Mouse (Mus musculus): ENCODE measurements around the gene Tmco4. TPM values are rescaled to one million over a fixed set of nuclear protein-coding genes. Genes with fewer than 3 reads are reported as not detected.
A peak's percentile ranks its signal among the peaks of the same experiment; 100 is the strongest.

Gene Tmco4
- polyA plus RNA-seq, 1 experiment from 2014 or later, result 3.7 TPM

DNA sequence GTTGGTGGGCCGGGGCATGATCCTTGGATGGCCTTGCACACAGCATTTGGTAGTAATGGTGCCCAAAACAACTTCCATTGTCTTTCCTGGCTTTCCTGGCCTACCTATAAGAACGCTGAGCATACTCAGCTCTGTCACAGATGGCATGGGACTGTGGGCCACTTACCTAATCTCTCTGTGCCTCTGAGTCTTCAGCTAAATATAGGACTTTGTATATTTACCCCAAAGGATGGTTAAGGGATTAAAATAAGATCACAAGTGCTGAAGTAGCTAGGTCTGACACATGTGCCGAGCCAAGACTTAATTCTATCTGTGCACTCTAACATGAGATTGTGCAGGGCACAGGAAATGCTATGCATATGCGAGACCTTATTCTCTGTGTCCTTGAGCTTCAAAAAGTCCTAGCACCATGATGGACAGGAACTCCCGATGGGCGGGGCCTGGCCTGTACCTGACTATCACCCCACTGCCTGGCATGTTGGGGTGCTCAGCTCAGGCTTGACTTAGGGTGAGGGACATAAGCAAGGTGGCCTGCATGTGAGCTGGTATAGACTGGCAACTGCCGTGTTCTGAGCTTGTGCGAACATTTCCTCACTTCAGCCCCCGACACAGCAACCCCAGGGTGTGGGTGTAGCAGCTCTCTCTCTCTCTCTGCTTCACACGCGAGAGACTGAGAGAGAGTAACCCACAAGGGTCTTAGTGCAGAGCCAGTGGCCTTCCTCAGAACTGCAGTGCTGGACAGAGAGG is 60.7 kb downstream of the Tmco4 start:
- Histone ChIP-seq H3K9ac (no peak overlapping the region), H3K27ac (ENCODE audit: low read depth) (no peak overlapping the region), H3K4me1 (ENCODE audit: insufficient read depth) (peaks cover 10% of the 10 kb centered on the region), H3K4me2 (no peak overlapping the region), H3K4me3 (ENCODE audit: low read depth, low read length) (no peak overlapping the region), H3K36me3 (ENCODE audit: insufficient read depth) (no peaks in the 10 kb centered on the region), H3K9me3 (ENCODE audit: low read depth, low read length) (no peaks in the 10 kb centered on the region), H3K27me3 (ENCODE audit: insufficient read depth, low read length) (no peaks in the 10 kb centered on the region)
- DNase-seq (no peak), ATAC-seq (ENCODE audit: insufficient read depth) (no peak)
- TF ChIP-seq CTCF (IDR thresholded peaks at IDR 0.05; ENCODE audit: low read depth), result no peak
- WGBS, result 81% methylated on average over 11 of the region's 11 CpGs

DNA sequence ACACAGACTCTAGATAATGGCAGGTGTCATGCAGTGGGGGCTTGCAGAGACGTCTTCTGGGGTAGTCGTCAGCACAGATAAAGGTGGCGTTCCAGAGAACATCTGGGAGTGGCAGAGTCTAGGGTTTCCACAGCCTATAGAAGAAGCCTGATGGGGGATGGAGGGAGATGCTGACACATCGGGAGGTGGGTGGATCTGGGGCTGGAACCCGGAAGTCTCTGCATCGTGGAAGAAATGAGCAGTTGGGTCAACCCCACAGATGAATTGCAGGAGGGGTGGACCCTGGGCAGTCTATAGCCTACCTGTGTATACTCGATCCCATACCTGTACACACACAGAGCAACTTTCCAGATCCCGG is 61.3 kb downstream of the Tmco4 start:
- TF ChIP-seq CTCF (IDR thresholded peaks at IDR 0.05; ENCODE audit: low read depth), result no peak
- no peak overlapping the region for H3K27ac ChIP-seq (ENCODE audit: low read depth)
- ATAC-seq (ENCODE audit: insufficient read depth) (no peak), DNase-seq (no peak)
- 69% methylated on average over 8 of the region's 8 CpGs for WGBS
- no peak overlapping the region for H3K4me3 ChIP-seq (ENCODE audit: low read depth, low read length)
- no peaks in the 10 kb centered on the region for H3K27me3 ChIP-seq (ENCODE audit: insufficient read depth, low read length)
- H3K9ac ChIP-seq, result no peak overlapping the region
- H3K4me1 ChIP-seq (ENCODE audit: insufficient read depth), result peaks cover 10% of the 10 kb centered on the region
- no peaks in the 10 kb centered on the region for H3K9me3 ChIP-seq (ENCODE audit: low read depth, low read length)
- H3K36me3 ChIP-seq (ENCODE audit: insufficient read depth), result no peaks in the 10 kb centered on the region
- H3K4me2 ChIP-seq, result no peak overlapping the region

DNA sequence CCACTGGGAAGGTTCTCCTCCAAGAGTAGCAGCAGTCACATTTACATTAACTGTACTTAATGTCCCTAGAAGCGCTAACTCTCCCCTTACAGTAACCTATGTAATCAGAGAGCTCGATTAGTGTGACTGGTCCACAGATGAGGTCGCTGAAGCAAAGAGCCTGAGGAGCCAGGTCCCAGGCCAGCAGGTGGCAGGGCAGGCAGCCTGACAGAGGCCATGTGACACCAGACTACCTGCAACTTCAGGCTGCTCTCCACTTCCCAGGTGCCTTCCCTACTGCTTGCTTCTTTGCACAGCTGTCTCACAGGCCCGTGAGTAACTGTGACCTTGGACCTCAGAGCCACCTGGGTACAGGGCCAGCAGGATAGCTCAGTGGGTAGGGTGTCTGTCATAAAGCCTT is 61.9 kb downstream of the Tmco4 start:
- TF ChIP-seq CTCF (IDR thresholded peaks at IDR 0.05; ENCODE audit: low read depth), result peak; percentile 31
- 35% methylated on average over 4 of the region's 4 CpGs for WGBS
- no peak for DNase-seq
- H3K27ac ChIP-seq (ENCODE audit: low read depth), result no peak overlapping the region
- H3K27me3 ChIP-seq (ENCODE audit: insufficient read depth, low read length), result no peaks in the 10 kb centered on the region
- H3K36me3 ChIP-seq (ENCODE audit: insufficient read depth), result no peaks in the 10 kb centered on the region
- H3K4me1 ChIP-seq (ENCODE audit: insufficient read depth), result peaks cover 10% of the 10 kb centered on the region
- no peak for ATAC-seq (ENCODE audit: insufficient read depth)
- no peak overlapping the region for H3K4me2 ChIP-seq
- no peak overlapping the region for H3K4me3 ChIP-seq (ENCODE audit: low read depth, low read length)
- H3K9me3 ChIP-seq (ENCODE audit: low read depth, low read length), result no peaks in the 10 kb centered on the region
- no peak overlapping the region for H3K9ac ChIP-seq

DNA sequence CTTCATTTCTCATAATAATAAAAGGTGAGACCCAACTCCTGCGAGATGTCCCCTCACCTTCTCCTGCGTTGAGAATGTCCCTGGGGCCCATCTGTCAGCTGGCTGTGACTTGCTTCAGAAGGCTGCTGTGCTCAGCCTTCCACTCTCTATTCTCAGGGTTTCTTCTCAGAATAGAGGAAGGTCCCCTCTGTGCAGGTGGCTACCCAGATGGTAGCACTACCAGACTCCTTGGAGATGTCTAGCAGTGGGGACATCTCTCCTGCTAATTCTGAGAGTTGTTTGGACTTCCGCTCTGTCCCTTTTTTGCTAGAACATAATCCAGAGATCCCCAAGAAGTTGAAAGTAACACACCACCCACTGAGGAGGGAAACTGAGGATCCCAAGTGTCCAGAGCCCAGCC is 62.3 kb downstream of the Tmco4 start:
- no peak for TF ChIP-seq CTCF (IDR thresholded peaks at IDR 0.05; ENCODE audit: low read depth)
- Histone ChIP-seq H3K9ac (no peak overlapping the region), H3K4me3 (ENCODE audit: low read depth, low read length) (no peak overlapping the region), H3K4me1 (ENCODE audit: insufficient read depth) (peaks cover 10% of the 10 kb centered on the region), H3K4me2 (no peak overlapping the region), H3K27ac (ENCODE audit: low read depth) (no peak overlapping the region), H3K9me3 (ENCODE audit: low read depth, low read length) (no peaks in the 10 kb centered on the region), H3K36me3 (ENCODE audit: insufficient read depth) (no peaks in the 10 kb centered on the region), H3K27me3 (ENCODE audit: insufficient read depth, low read length) (no peaks in the 10 kb centered on the region)
- ATAC-seq (ENCODE audit: insufficient read depth) (no peak), DNase-seq (no peak)
- 89% methylated on average over 3 of the region's 3 CpGs for WGBS

DNA sequence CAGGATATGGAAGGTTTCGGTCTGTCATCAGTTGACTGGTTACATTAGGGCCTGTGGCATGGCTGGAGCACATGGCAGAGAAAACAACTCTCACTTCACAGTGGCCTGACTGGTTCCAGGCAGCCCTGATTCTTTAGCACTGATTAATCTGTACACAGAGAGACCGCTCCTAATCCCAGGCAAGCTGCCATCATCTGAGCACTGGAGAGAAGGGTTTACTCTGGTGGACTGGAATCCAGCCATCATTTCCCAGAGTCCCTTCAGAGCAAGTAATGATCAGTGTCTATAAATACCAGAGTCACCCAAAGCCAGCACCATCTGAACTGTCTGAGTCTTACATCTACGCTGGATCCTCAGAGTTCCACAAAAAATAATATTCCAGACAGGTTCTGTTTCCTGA is 63.1 kb downstream of the Tmco4 start:
- Histone ChIP-seq H3K9me3 (ENCODE audit: low read depth, low read length) (no peaks in the 10 kb centered on the region), H3K27me3 (ENCODE audit: insufficient read depth, low read length) (no peaks in the 10 kb centered on the region), H3K36me3 (ENCODE audit: insufficient read depth) (no peaks in the 10 kb centered on the region), H3K27ac (ENCODE audit: low read depth) (no peak overlapping the region), H3K4me3 (ENCODE audit: low read depth, low read length) (no peak overlapping the region), H3K4me1 (ENCODE audit: insufficient read depth) (peaks cover 10% of the 10 kb centered on the region), H3K9ac (no peak overlapping the region), H3K4me2 (no peak overlapping the region)
- ATAC-seq (ENCODE audit: insufficient read depth) (no peak), DNase-seq (peak; percentile 34)
- TF ChIP-seq CTCF (IDR thresholded peaks at IDR 0.05; ENCODE audit: low read depth), result no peak
- WGBS, result 81% methylated on average over 3 of the region's 3 CpGs

DNA sequence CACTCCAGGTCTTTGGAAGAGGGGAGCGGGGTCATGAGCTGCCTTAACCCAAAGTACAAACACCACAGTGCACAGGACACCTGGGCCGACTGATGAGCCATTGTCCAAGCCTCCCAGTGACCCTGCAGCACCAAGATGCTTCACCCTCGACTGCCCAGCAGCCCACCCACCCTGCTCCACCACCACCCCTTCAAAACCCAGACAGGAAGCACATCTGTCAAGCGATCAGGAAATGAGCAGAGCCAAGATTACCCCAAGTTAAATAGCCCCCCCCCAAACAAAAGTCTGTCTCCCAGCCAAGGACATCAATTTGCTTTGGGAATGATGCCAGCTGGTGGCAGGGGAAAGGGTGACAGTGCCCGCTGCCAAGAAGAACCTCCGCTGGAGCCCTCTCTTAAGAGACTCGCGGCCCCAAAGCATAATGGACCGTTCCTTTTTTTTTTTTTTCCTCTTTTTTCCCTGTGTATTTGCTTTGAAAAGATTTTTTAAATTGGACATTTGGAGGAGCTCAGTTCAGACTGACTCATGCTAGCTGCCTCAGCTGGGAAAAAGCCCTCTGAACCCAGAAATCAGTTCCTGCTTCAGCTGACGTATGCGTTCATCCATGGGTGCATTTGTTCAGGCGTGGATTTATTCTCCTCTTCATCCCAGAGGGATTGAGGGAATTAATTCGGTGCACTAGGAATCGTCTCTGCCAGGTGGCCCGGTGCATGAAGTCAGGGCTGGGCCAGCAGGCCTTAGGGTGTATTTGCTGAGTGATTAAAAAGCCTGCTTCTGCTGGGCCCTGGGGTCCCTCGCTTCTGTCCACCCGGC is 65.3 kb downstream of the Tmco4 start:
- DNase-seq, result peak; percentile 65
- peak; percentile 56 for ATAC-seq (ENCODE audit: insufficient read depth)
- no peak for TF ChIP-seq CTCF (IDR thresholded peaks at IDR 0.05; ENCODE audit: low read depth)

DNA sequence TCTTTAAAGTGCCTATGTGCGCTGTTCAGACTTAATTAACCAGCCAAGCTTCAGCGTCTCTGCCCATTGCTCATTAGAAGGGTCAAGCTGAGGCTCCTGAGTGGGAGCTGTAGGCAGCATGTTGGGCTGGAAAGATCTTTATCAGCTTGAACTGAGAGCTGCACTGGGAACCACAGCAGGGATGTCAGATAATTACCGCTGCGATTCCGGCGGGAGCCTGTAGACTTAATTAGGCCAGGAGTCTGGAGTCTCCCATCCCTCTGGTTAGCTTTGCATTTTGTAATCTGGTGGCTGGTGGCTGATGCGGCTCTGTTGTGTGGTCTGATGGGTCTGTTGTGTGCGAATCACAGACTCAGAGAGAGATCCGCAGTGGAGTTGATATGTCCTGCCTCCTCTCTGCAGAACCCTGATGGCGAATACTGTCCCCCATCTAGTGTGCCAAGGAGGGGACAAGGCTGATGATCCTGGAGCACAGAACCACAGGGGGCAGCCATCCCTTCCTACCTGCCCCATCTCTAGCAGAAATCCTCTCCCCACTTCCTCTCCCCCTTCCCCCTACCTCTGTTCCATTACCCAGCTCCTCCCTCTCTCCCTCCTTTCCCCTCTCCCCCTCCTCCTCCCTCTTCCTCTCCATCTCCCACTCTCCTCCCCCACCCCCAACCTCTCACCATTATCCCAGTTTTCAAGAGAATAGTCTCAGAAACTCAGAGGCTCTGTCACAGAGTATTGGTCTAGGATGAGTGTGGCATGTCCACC is 67.6 kb downstream of the Tmco4 start:
- no peak overlapping the region for H3K9ac ChIP-seq
- whole genome bisulfite sequencing, result 10% methylated on average over 10 of the region's 10 CpGs
- peaks cover 10% of the 10 kb centered on the region for H3K4me1 ChIP-seq (ENCODE audit: insufficient read depth)
- no peak overlapping the region for H3K4me3 ChIP-seq (ENCODE audit: low read depth, low read length)
- DNase-seq (no peak), ATAC-seq (ENCODE audit: insufficient read depth) (no peak)
- no peak overlapping the region for H3K4me2 ChIP-seq
- no peak overlapping the region for H3K27ac ChIP-seq (ENCODE audit: low read depth)
- H3K36me3 ChIP-seq (ENCODE audit: insufficient read depth), result no peaks in the 10 kb centered on the region
- TF ChIP-seq CTCF (IDR thresholded peaks at IDR 0.05; ENCODE audit: low read depth), result no peak
- H3K9me3 ChIP-seq (ENCODE audit: low read depth, low read length), result no peaks in the 10 kb centered on the region
- H3K27me3 ChIP-seq (ENCODE audit: insufficient read depth, low read length), result no peaks in the 10 kb centered on the region

More for the DNA sequence above, 65.3 kb downstream of the Tmco4 start:
- Histone ChIP-seq H3K4me3 (ENCODE audit: low read depth, low read length) (no peak overlapping the region), H3K9me3 (ENCODE audit: low read depth, low read length) (no peaks in the 10 kb centered on the region), H3K27me3 (ENCODE audit: insufficient read depth, low read length) (no peaks in the 10 kb centered on the region), H3K4me1 (ENCODE audit: insufficient read depth) (peaks cover 10% of the 10 kb centered on the region), H3K4me2 (no peak overlapping the region), H3K9ac (no peak overlapping the region), H3K27ac (ENCODE audit: low read depth) (peak overlapping the region; percentile 54), H3K36me3 (ENCODE audit: insufficient read depth) (no peaks in the 10 kb centered on the region)
- whole genome bisulfite sequencing, result 45% methylated on average over 17 of the region's 17 CpGs
